Mouse (Mus musculus) frontal cortex, postnatal 14 days (tissue): ENCODE measurements around the gene Cltb.

ENCODE experiments used
- DNase-seq, 2 experiments: peaks; one replicate each; pipeline ENCODE4 v3.0.0; 2022; ENCODE audit warnings: low spot score in 2 of 2

The Cltb gene

GRCm38 (mm10) chr13:54564232-54565200 lies 46.6 kb downstream of the Cltb start:
- no peak for DNase-seq

DNA sequence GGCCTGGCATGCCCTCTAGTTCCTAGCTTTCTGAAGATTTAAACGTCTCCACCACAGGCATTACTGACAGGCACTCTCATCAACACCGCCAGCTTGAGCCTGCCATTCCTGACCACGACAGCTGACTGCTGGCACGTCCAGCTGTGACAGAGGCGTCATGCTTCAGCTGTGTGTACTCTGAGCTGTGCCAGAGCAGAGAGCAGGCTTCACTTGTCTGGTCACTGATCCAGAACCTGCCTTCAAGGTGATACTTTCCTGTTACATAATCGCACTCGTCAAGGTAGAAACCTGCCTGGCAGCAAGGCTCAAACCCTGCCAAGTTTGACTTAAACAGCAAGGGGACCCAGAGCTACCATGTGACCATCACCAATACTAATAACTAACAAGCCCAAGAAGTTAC lies 48.6 kb downstream of the Cltb start:
- no peak for DNase-seq

DNA sequence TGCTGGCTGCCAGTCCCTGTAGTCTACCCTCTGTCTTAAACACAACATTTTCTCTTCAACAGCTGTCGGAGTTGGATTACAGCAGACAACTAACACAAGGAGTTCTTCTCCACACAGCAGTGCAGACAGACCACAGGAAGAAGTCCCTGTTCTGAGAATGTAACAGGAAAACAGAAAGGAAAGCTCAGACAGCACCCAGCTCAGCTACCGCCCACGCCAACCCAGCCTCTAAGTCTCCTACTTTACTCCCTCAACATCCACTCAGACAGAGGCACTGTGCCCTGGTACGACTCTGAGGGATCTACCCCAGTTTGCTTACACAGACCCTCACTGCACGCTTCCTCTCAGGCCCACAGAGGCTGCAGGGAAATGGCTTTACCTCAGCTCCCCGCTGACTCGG lies 50.5 kb downstream of the Cltb start:
- no peak for DNase-seq

GRCm38 (mm10) chr13:54559656-54560055 lies 51.5 kb downstream of the Cltb start:
- DNase-seq: no peak

DNA sequence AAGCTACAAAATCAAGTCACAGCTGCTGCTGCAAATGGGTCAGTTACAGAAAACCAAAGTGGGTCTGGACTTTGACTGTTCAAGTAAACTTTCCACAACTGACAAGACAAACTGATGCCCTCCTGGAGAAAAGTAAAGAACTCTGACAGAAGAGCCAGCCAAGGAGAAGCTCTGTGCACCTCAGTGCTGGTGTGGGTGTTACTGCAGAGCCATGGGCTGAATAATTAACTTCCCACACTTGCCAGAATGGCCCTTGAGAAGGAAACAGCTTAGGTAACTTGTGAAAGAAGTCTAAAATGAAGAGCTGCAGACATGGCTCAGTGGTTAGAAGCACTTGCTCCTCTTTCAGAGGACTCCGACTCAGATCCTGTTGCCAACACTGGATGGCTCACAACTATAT lies 53.5 kb downstream of the Cltb start:
- no peak for DNase-seq

- DNase-seq: no peak
Observed at GRCm38 (mm10) chr13:54556796-54557195, 54.3 kb downstream of the Cltb start.

DNA sequence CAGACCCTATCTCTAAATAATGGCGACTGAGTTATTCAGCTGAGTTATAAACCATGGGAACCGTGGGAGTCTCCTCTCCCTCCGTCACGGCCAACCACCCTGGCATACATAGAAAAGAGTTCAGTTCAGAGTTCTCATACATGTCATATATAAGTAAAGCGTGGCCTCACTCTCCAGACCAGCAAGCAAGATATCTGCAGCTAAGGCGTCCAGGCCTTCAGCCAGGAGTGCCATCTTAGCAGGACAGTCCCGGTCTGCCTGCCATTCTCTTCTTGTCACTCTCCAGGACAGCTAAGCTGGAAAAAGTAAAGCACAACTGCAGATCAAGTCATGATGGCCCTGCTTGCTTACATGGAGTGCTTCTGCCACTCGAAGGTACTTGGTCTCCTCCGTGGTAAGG lies 55.0 kb downstream of the Cltb start:
- no peak for DNase-seq

- DNase-seq: no peak
Observed at GRCm38 (mm10) chr13:54548036-54548435, 63.1 kb downstream of the Cltb start.
